Mouse (Mus musculus) bone marrow macrophage, adult 2 months (primary cell): ENCODE measurements at regions not wholly inside any gene's neighbourhood (a gene's known extent, or its start where the extent isn't known, plus 50 kb on each side); places are given as distances from the start of the nearest gene placed in this dataset.
A peak's percentile ranks its signal among the peaks of the same experiment; 100 is the strongest.

Source experiments
- H3K27ac ChIP-seq: 2 replicates; pipeline ENCODE4 v1.5.1; 2012; ENCODE audit warnings: low read depth, low read length; ENCODE audit not compliant: insufficient read depth
- H3K4me1 ChIP-seq: 2 replicates; pipeline ENCODE4 v1.6.1; 2012; ENCODE audit warnings: low read length; ENCODE audit not compliant: control insufficient read depth, insufficient read depth
- H3K4me3 ChIP-seq: 2 replicates; pipeline ENCODE4 v1.5.1; 2012; ENCODE audit warnings: mild to moderate bottlenecking, low read length, moderate library complexity; ENCODE audit not compliant: insufficient read depth
- CTCF ChIP-seq: IDR thresholded peaks from 2 replicates; pipeline ENCODE4 v1.5.1; 2012; ENCODE audit warnings: low read depth, mild to moderate bottlenecking, low read length, moderate library complexity
- POLR2A ChIP-seq: IDR thresholded peaks from 2 replicates; pipeline ENCODE4 v1.6.1; 2012; ENCODE audit warnings: mild to moderate bottlenecking, low read depth, low read length, borderline replicate concordance

- no peak overlapping the region for H3K4me3 ChIP-seq
- TF ChIP-seq POLR2A (no peak), CTCF (no peak)
- no peaks in the 10 kb centered on the region for H3K4me1 ChIP-seq
- H3K27ac ChIP-seq: no peak overlapping the region
Measured at GRCm38 (mm10) chr10:117441979-117442803, 62.4 kb upstream of the Cpsf6 start.

GRCm38 (mm10) chr10:117441121-117441978 is 61.5 kb upstream of the Cpsf6 start:
- H3K27ac ChIP-seq: no peak overlapping the region
- TF ChIP-seq POLR2A (no peak), CTCF (no peak)
- no peak overlapping the region for H3K4me3 ChIP-seq
- peaks cover 3% of the 10 kb centered on the region; the same call in 1 of the 2 replicates for H3K4me1 ChIP-seq

- TF ChIP-seq CTCF (no peak), POLR2A (no peak)
- no peak overlapping the region for H3K27ac ChIP-seq
- no peak overlapping the region for H3K4me3 ChIP-seq
- H3K4me1 ChIP-seq: peaks cover 3% of the 10 kb centered on the region; the same call in 1 of the 2 replicates
Measured at GRCm38 (mm10) chr10:117440225-117440976, 60.6 kb upstream of the Cpsf6 start.

DNA sequence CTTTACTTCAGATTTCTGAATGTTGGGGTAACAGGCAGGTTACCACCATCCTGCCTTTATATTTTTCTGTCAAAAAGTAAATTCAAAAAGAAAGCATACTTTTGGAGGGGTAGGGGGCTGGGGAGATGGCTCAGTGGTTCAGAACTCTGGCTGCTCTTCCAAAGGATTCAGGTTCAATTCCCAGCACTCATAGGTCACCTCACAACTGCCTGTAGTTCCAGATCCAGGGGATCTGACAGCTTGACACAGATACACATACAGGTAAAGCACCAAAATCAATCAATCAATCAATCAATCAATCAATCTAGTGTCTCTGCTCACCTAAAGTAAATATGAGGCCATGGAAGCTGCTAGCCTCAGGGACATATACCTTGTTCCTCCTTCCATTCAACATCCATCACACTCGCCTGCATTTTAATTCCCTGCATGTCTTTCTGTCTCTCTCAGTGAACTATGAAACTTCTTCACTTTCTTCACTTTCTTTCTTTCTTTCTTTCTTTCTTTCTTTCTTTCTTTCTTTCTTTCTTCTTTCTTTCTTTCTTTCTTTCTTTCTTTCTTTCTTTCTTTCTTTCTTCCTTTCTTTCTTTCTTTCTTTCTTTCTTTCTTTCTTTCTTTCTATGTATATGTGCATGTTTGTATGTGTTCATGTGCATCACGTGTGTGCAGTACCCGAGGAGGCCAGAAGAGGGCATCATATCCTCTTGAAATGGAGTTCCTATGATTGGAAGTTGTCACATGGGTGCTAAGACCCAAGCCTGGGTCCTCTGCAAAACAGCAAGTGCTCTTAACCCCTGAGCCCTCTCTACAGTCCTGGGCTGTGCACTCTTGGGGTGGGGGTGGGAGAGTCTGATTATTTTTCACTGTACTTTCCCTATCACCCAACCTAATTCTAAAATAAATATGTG is 59.6 kb upstream of the Cpsf6 start:
- peaks cover 9% of the 10 kb centered on the region for H3K4me1 ChIP-seq
- H3K27ac ChIP-seq: no peak overlapping the region
- H3K4me3 ChIP-seq: no peak overlapping the region
- TF ChIP-seq CTCF: no peak
- no peak for TF ChIP-seq POLR2A

- Histone ChIP-seq H3K4me3 (no peak overlapping the region), H3K27ac (no peak overlapping the region), H3K4me1 (peaks cover 9% of the 10 kb centered on the region)
- TF ChIP-seq POLR2A (no peak), CTCF (no peak)
Measured at GRCm38 (mm10) chr10:117438614-117439193, 58.9 kb upstream of the Cpsf6 start.

GRCm38 (mm10) chr10:117437970-117438369 is 58.2 kb upstream of the Cpsf6 start:
- TF ChIP-seq CTCF (no peak), POLR2A (no peak)

DNA sequence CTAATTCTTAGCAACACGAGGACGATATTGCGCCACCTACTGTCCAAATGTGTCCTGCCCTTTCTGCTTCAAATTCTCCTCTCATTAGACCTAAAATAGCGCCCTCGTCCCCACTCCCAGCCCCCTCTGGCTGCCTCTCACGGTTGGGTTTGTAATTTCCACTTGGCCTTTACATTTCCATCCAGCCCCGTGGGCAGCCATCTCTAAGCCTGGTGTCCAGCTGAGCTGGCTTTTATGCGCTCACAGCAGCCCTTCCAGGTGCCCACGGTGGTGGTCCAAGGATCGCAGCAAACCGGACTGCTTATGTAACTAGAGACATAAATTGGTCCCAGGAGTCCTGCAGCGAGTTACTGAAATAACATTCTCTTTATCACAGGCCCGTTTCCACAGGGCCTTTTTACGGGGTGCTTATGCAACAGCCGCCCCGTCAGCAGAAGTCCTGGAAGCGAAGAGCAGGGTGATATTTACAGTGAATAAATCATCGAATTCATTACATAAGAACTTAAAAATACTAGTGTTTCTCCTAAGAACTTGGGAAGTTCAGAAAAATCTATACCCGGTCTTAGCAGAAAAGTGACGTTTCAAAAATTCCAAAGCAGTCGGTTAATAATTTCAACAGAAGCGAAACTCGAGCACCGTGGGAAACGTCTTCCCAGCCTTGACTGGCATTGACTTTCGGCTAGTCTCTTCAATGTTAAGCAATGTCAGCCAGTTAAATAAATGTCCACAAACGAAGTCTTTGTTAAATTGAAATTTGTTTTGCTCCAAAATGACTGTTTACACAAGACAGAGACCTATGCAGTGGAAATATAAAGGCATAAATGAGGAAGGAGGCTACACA is 57.3 kb upstream of the Cpsf6 start:
- TF ChIP-seq POLR2A (no peak), CTCF (peak; percentile 67)
- Histone ChIP-seq H3K4me1 (peaks cover 10% of the 10 kb centered on the region), H3K27ac (no peak overlapping the region), H3K4me3 (no peak overlapping the region)

More at GRCm38 (mm10) chr10:117437970-117438369, 58.2 kb upstream of the Cpsf6 start:
- Histone ChIP-seq H3K4me1 (peaks cover 9% of the 10 kb centered on the region), H3K4me3 (no peak overlapping the region), H3K27ac (no peak overlapping the region)
